Mouse (Mus musculus): ENCODE measurements around the gene Hoxc8. TPM values are rescaled to one million over a fixed set of nuclear protein-coding genes. Genes with fewer than 3 reads are reported as not detected.

Gene Hoxc8
- not detected in 2 replicates for polyA plus RNA-seq (2015; fragmentation: Nextera tagmentation; extraction: Ambion mirVana)

- Histone ChIP-seq H3K4me3 (ENCODE audit: low read depth, low read length) (no peak within 1 kb of the TSS), H3K9me3 (replicated peaks; ENCODE audit: control insufficient read depth, low read length) (no peaks in the 10 kb centered on the region), H3K9ac (ENCODE audit: low read depth, low read length) (no peak within 1 kb of the TSS), H3K27me3 (ENCODE audit: control insufficient read depth, insufficient read depth, low read depth, low read length) (peaks cover 94% of the 10 kb centered on the region), H3K4me1 (ENCODE audit: control insufficient read depth, low read depth, low read length) (no peaks in the 10 kb centered on the region), H3K27ac (ENCODE audit: low read length) (no peak within 1 kb of the TSS), H3K36me3 (ENCODE audit: control insufficient read depth, insufficient read depth) (no peaks in the 10 kb centered on the region), H3K4me2 (ENCODE audit: low read depth, low read length) (no peak within 1 kb of the TSS)
- no peak for ATAC-seq (ENCODE audit: low read depth)
- 2% methylated on average over 69 of the region's 69 CpGs for WGBS (ENCODE audit: insufficient replicate concordance)
These were observed at the start of gene Hoxc8 for GRCm38 (mm10) chr15:102990461-102991397. Hoxc8 (plus strand) TSS chr15:102990607.

GRCm38 (mm10) chr15:102942739-102943467 is 47.5 kb upstream of the Hoxc8 start:
- Histone ChIP-seq H3K27ac (ENCODE audit: low read length) (no peak overlapping the region), H3K36me3 (ENCODE audit: control insufficient read depth, insufficient read depth) (no peaks in the 10 kb centered on the region), H3K4me1 (ENCODE audit: control insufficient read depth, low read depth, low read length) (no peaks in the 10 kb centered on the region), H3K27me3 (ENCODE audit: control insufficient read depth, insufficient read depth, low read depth, low read length) (peaks cover 96% of the 10 kb centered on the region), H3K9me3 (replicated peaks; ENCODE audit: control insufficient read depth, low read length) (no peaks in the 10 kb centered on the region), H3K9ac (ENCODE audit: low read depth, low read length) (no peak overlapping the region), H3K4me2 (ENCODE audit: low read depth, low read length) (no peak overlapping the region), H3K4me3 (ENCODE audit: low read depth, low read length) (no peak overlapping the region)
- ATAC-seq (ENCODE audit: low read depth): no peak
- 2% methylated on average over 53 of the region's 53 CpGs for WGBS (ENCODE audit: insufficient replicate concordance)

- Histone ChIP-seq H3K4me2 (ENCODE audit: low read depth, low read length) (no peak overlapping the region), H3K9ac (ENCODE audit: low read depth, low read length) (no peak overlapping the region), H3K27me3 (ENCODE audit: control insufficient read depth, insufficient read depth, low read depth, low read length) (peaks cover 96% of the 10 kb centered on the region), H3K4me3 (ENCODE audit: low read depth, low read length) (no peak overlapping the region), H3K36me3 (ENCODE audit: control insufficient read depth, insufficient read depth) (no peaks in the 10 kb centered on the region), H3K9me3 (replicated peaks; ENCODE audit: control insufficient read depth, low read length) (no peaks in the 10 kb centered on the region), H3K27ac (ENCODE audit: low read length) (no peak overlapping the region), H3K4me1 (ENCODE audit: control insufficient read depth, low read depth, low read length) (no peaks in the 10 kb centered on the region)
- WGBS (ENCODE audit: insufficient replicate concordance): 7% methylated on average over 5 of the region's 5 CpGs
- no peak for ATAC-seq (ENCODE audit: low read depth)
These were observed 47.0 kb upstream of the Hoxc8 start for GRCm38 (mm10) chr15:102943468-102943813.

GRCm38 (mm10) chr15:102945185-102946077 is 45.0 kb upstream of the Hoxc8 start:
- H3K9me3 ChIP-seq (replicated peaks; ENCODE audit: control insufficient read depth, low read length): no peaks in the 10 kb centered on the region
- H3K27ac ChIP-seq (ENCODE audit: low read length): no peak overlapping the region
- no peaks in the 10 kb centered on the region for H3K4me1 ChIP-seq (ENCODE audit: control insufficient read depth, low read depth, low read length)
- H3K27me3 ChIP-seq (ENCODE audit: control insufficient read depth, insufficient read depth, low read depth, low read length): peaks cover 95% of the 10 kb centered on the region
- no peak for ATAC-seq (ENCODE audit: low read depth)
- no peak overlapping the region for H3K4me3 ChIP-seq (ENCODE audit: low read depth, low read length)
- 9% methylated on average over 22 of the region's 22 CpGs for WGBS (ENCODE audit: insufficient replicate concordance)
- H3K4me2 ChIP-seq (ENCODE audit: low read depth, low read length): no peak overlapping the region
- no peak overlapping the region for H3K9ac ChIP-seq (ENCODE audit: low read depth, low read length)
- H3K36me3 ChIP-seq (ENCODE audit: control insufficient read depth, insufficient read depth): no peaks in the 10 kb centered on the region

- no peak overlapping the region for H3K9ac ChIP-seq (ENCODE audit: low read depth, low read length)
- 2% methylated on average over 9 of the region's 9 CpGs for WGBS (ENCODE audit: insufficient replicate concordance)
- H3K9me3 ChIP-seq (replicated peaks; ENCODE audit: control insufficient read depth, low read length): no peaks in the 10 kb centered on the region
- no peak overlapping the region for H3K27ac ChIP-seq (ENCODE audit: low read length)
- H3K27me3 ChIP-seq (ENCODE audit: control insufficient read depth, insufficient read depth, low read depth, low read length): peaks cover 95% of the 10 kb centered on the region
- H3K4me2 ChIP-seq (ENCODE audit: low read depth, low read length): no peak overlapping the region
- no peaks in the 10 kb centered on the region for H3K4me1 ChIP-seq (ENCODE audit: control insufficient read depth, low read depth, low read length)
- H3K36me3 ChIP-seq (ENCODE audit: control insufficient read depth, insufficient read depth): no peaks in the 10 kb centered on the region
- no peak overlapping the region for H3K4me3 ChIP-seq (ENCODE audit: low read depth, low read length)
- ATAC-seq (ENCODE audit: low read depth): no peak
These were observed 43.1 kb upstream of the Hoxc8 start for GRCm38 (mm10) chr15:102947276-102947675.

GRCm38 (mm10) chr15:102948842-102949241 is 41.6 kb upstream of the Hoxc8 start:
- Histone ChIP-seq H3K27ac (ENCODE audit: low read length) (no peak overlapping the region), H3K27me3 (ENCODE audit: control insufficient read depth, insufficient read depth, low read depth, low read length) (peaks cover 95% of the 10 kb centered on the region), H3K4me1 (ENCODE audit: control insufficient read depth, low read depth, low read length) (no peaks in the 10 kb centered on the region), H3K4me3 (ENCODE audit: low read depth, low read length) (no peak overlapping the region), H3K36me3 (ENCODE audit: control insufficient read depth, insufficient read depth) (no peaks in the 10 kb centered on the region), H3K9me3 (replicated peaks; ENCODE audit: control insufficient read depth, low read length) (no peaks in the 10 kb centered on the region), H3K4me2 (ENCODE audit: low read depth, low read length) (no peak overlapping the region), H3K9ac (ENCODE audit: low read depth, low read length) (no peak overlapping the region)
- ATAC-seq (ENCODE audit: low read depth): no peak
- 6% methylated on average over 2 of the region's 2 CpGs for WGBS (ENCODE audit: insufficient replicate concordance)

- no peak for ATAC-seq (ENCODE audit: low read depth)
- H3K4me1 ChIP-seq (ENCODE audit: control insufficient read depth, low read depth, low read length): no peaks in the 10 kb centered on the region
- H3K27ac ChIP-seq (ENCODE audit: low read length): no peak overlapping the region
- no peak overlapping the region for H3K4me2 ChIP-seq (ENCODE audit: low read depth, low read length)
- no peak overlapping the region for H3K9ac ChIP-seq (ENCODE audit: low read depth, low read length)
- WGBS (ENCODE audit: insufficient replicate concordance): 2% methylated on average over 20 of the region's 20 CpGs
- H3K36me3 ChIP-seq (ENCODE audit: control insufficient read depth, insufficient read depth): no peaks in the 10 kb centered on the region
- H3K4me3 ChIP-seq (ENCODE audit: low read depth, low read length): no peak overlapping the region
- peaks cover 97% of the 10 kb centered on the region for H3K27me3 ChIP-seq (ENCODE audit: control insufficient read depth, insufficient read depth, low read depth, low read length)
- H3K9me3 ChIP-seq (replicated peaks; ENCODE audit: control insufficient read depth, low read length): no peaks in the 10 kb centered on the region
These were observed 40.7 kb upstream of the Hoxc8 start for GRCm38 (mm10) chr15:102949696-102950095.

GRCm38 (mm10) chr15:102950877-102951276 is 39.5 kb upstream of the Hoxc8 start:
- Histone ChIP-seq H3K4me1 (ENCODE audit: control insufficient read depth, low read depth, low read length) (no peaks in the 10 kb centered on the region), H3K9ac (ENCODE audit: low read depth, low read length) (no peak overlapping the region), H3K36me3 (ENCODE audit: control insufficient read depth, insufficient read depth) (no peaks in the 10 kb centered on the region), H3K4me3 (ENCODE audit: low read depth, low read length) (no peak overlapping the region), H3K27ac (ENCODE audit: low read length) (no peak overlapping the region), H3K9me3 (replicated peaks; ENCODE audit: control insufficient read depth, low read length) (no peaks in the 10 kb centered on the region), H3K27me3 (ENCODE audit: control insufficient read depth, insufficient read depth, low read depth, low read length) (peaks cover 97% of the 10 kb centered on the region), H3K4me2 (ENCODE audit: low read depth, low read length) (no peak overlapping the region)
- ATAC-seq (ENCODE audit: low read depth): no peak
- WGBS (ENCODE audit: insufficient replicate concordance): 13% methylated on average over 2 of the region's 2 CpGs

Measured in liver, embryonic 16.5 days (tissue).